Mouse (Mus musculus) myocyte (in vitro differentiated cells): Measurements from ENCODE around the gene Sez6l.

Source experiments
- CEBPB ChIP-seq: IDR thresholded peaks from 2 replicates; pipeline ENCODE4 v1.6.1; 2011; ENCODE audit warnings: mild to moderate bottlenecking, moderate library complexity; ENCODE audit not compliant: poor library complexity, insufficient read depth, severe bottlenecking
- MYOG ChIP-seq, 3 experiments: IDR thresholded peaks; one replicate each; pipeline ENCODE4 v1.6.1; 2011; ENCODE audit warnings: control low read depth in 2 of 3, low read depth in 2 of 3, mild to moderate bottlenecking in 2 of 3; ENCODE audit not compliant: insufficient read length in 2 of 3, control insufficient read depth in 1 of 3, insufficient read depth in 1 of 3
- POLR2A ChIP-seq: IDR thresholded peaks from one replicate; pipeline ENCODE4 v1.6.1; 2011; ENCODE audit warnings: low read depth, mild to moderate bottlenecking, control low read depth, moderate library complexity; ENCODE audit not compliant: insufficient read length
- POLR2AphosphoS2 ChIP-seq: IDR thresholded peaks from one replicate; pipeline ENCODE4 v1.6.1; 2011; ENCODE audit warnings: low read depth, control low read depth; ENCODE audit not compliant: insufficient read length

DNA sequence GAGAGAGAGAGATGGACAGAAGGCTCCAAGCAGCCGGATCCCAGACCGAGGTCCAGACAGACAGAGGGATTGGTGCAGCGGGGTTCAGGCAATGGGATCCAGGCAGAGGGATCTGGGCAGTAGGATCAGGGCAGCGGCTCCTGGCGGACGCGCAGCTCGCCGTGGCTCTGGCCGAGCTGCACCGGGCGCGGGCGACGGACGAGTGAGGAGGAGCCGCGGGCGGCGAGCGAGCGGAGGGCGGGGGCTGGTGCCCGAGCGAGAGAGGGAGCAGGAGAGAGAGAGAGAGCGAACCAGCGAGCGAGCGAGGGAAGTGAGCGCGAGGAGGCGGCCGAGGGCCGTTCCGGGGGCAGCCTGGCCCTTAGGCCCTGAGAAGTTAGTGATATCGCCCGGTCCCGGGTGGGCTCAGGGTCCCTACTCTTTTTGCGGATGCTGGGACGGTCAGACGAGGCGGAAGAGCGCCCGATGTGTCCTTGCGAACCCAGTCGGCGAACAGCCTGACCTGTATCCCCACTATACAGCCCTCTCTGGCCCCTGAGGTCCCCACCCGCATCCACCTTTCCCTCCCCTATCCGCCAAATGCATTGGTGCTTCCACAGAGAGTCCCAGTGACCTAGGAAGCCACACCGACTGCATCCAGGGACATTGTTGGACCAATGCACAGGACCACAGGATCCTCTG lies at the start of gene Sez6l:
- TF ChIP-seq POLR2A (no peak), CEBPB (no peak), POLR2AphosphoS2 (no peak), MYOG (IDR thresholded peaks at IDR 0.05; ENCODE audit: control insufficient read depth in 1 of 3, insufficient read depth in 1 of 3, insufficient read length in 2 of 3, low read depth in 2 of 3) (no peak)
